Mouse (Mus musculus): ENCODE measurements around the gene Rpp40. TPM values are rescaled to one million over a fixed set of nuclear protein-coding genes. Genes with fewer than 3 reads are reported as not detected.

Rpp40 gene
- polyA plus RNA-seq, 1 experiment from 2014 or later: 7.5 TPM

Other genes with a start within 250 kb of the Rpp40 start
- 3.7 and 4.1 TPM in 2 replicates for gene Cdyl, start 246.5 kb downstream of the Rpp40 start, polyA plus RNA-seq (2015; fragmentation: Nextera tagmentation; extraction: Ambion mirVana)
- 0.43 and 0.80 TPM in 2 replicates for gene Ppp1r3g, start 52.5 kb upstream of the Rpp40 start, polyA plus RNA-seq (2015; fragmentation: Nextera tagmentation; extraction: Ambion mirVana)
- gene Fars2, start 211.1 kb upstream of the Rpp40 start, polyA plus RNA-seq (2015; fragmentation: Nextera tagmentation; extraction: Ambion mirVana): 24.2 and 31.6 TPM in 2 replicates
- gene Lyrm4, start 211.2 kb upstream of the Rpp40 start, polyA plus RNA-seq (2015; fragmentation: Nextera tagmentation; extraction: Ambion mirVana): 37.8 and 41.1 TPM in 2 replicates